Mouse (Mus musculus): ENCODE measurements around the gene Foxp4.

- TF ChIP-seq UBTF (IDR thresholded peaks at IDR 0.05; ENCODE audit: low read depth, low read length): no peak
- TF ChIP-seq MAFK (IDR thresholded peaks at IDR 0.05; ENCODE audit: insufficient replicate concordance, low read length): no peak
- no peak for TF ChIP-seq CTCF (conservative IDR thresholded peaks at IDR 0.05 in 1 of 2, IDR thresholded peaks at IDR 0.05 in 1 of 2; ENCODE audit: low read depth in 2 of 2, low read length in 2 of 2)
- no peak for TF ChIP-seq MAX (IDR thresholded peaks at IDR 0.05; ENCODE audit: low read length)
- TF ChIP-seq SIN3A (IDR thresholded peaks at IDR 0.05; ENCODE audit: low read length): no peak
- no peak for TF ChIP-seq ZKSCAN1 (IDR thresholded peaks at IDR 0.05; ENCODE audit: borderline replicate concordance, low read depth, low read length)
- TF ChIP-seq MEF2A (IDR thresholded peaks at IDR 0.05; ENCODE audit: borderline replicate concordance, low read depth, low read length): no peak
- no peak for TF ChIP-seq TCF12 (IDR thresholded peaks at IDR 0.05; ENCODE audit: low read depth, low read length)
- no peak for TF ChIP-seq MYC (IDR thresholded peaks at IDR 0.05; ENCODE audit: low read depth, low read length)
These were observed 22.5 kb upstream of the Foxp4 start for GRCm38 (mm10) chr17:47946921-47947420.
